Mouse (Mus musculus) forebrain, postnatal 0 days (tissue): ENCODE data around the gene Hoxb8. TPM values are rescaled to one million over a fixed set of nuclear protein-coding genes. Genes with fewer than 3 reads are reported as not detected.
A peak's percentile ranks its signal among the peaks of the same experiment; 100 is the strongest.

ENCODE experiments used
- ATAC-seq: fragments of 200-750 bp; cut with Nextera tagmentation; 2 replicates; pipeline ENCODE4 v1.8.0; 2017; ENCODE audit warnings: mild to moderate bottlenecking, moderate library complexity
- DNase-seq: peaks from one replicate; pipeline ENCODE4 v3.0.0-alpha.2; 2015
- H3K27ac ChIP-seq: fragments of 300-500 bp; sonication (generic); 2 replicates; pipeline ENCODE4 v1.5.1; 2014; ENCODE audit warnings: low read depth, mild to moderate bottlenecking, antibody characterized with exemption, low read length, moderate library complexity, mixed read lengths
- H3K27me3 ChIP-seq: fragments of 300-500 bp; sonication (generic); 2 replicates; pipeline ENCODE4 v1.6.1; 2014; ENCODE audit warnings: mild to moderate bottlenecking, low read length, mixed read lengths; ENCODE audit not compliant: insufficient read depth
- H3K36me3 ChIP-seq: fragments of 300-500 bp; sonication (generic); 2 replicates; pipeline ENCODE4 v1.6.1; 2014; ENCODE audit warnings: mild to moderate bottlenecking, moderate library complexity; ENCODE audit not compliant: insufficient read depth
- H3K4me1 ChIP-seq: fragments of 300-500 bp; sonication (generic); 2 replicates; pipeline ENCODE4 v1.6.1; 2014; ENCODE audit warnings: antibody characterized with exemption; ENCODE audit not compliant: insufficient read depth
- H3K4me2 ChIP-seq: fragments of 300-500 bp; sonication (generic); 2 replicates; pipeline ENCODE4 v1.6.1; 2014; ENCODE audit warnings: low read depth, mild to moderate bottlenecking, moderate library complexity
- H3K4me3 ChIP-seq: fragments of 300-500 bp; sonication (generic); 2 replicates; pipeline ENCODE4 v1.5.1; 2014; ENCODE audit warnings: low read depth, low read length, mixed read lengths
- H3K9ac ChIP-seq: fragments of 300-500 bp; sonication (generic); 2 replicates; pipeline ENCODE4 v1.6.1; 2014; ENCODE audit warnings: mild to moderate bottlenecking
- H3K9me3 ChIP-seq: fragments of 300-500 bp; sonication (generic); 2 replicates; pipeline ENCODE4 v1.6.1; 2016; ENCODE audit warnings: low read length
- CTCF ChIP-seq: sonication (generic); IDR thresholded peaks from 2 replicates; pipeline ENCODE4 v1.5.1; 2016; ENCODE audit warnings: antibody characterized with exemption, control low read depth, low read depth
- WGBS: fragments of 180-500 bp; shearing (Covaris S2); extraction: QIAGEN DNeasy Blood & Tissue Kit; methylation state at CpG from one replicate; pipeline ENCODE4 v1.1.7; 2014; 5-methylcytosine and 5-hydroxymethylcytosine counted together
- polyA plus RNA-seq: library from polyadenylated mRNA; unstranded; fragments of >200 nt; fragmentation: Nextera tagmentation; extraction: Ambion mirVana; gene quantifications from 2 replicates; pipeline ENCODE4 v1.2.1, GENCODE M21; 2015
- total RNA-seq: library from RNA; depleted of rRNA; stranded (reverse); fragments of >200 nt; gene quantifications from 2 replicates; pipeline ENCODE4 v1.2.3, GENCODE M21; 2014; rRNA removed

The Hoxb8 gene
- total RNA-seq (not detected in 2 replicates), polyA plus RNA-seq (not detected in 2 replicates)

DNA sequence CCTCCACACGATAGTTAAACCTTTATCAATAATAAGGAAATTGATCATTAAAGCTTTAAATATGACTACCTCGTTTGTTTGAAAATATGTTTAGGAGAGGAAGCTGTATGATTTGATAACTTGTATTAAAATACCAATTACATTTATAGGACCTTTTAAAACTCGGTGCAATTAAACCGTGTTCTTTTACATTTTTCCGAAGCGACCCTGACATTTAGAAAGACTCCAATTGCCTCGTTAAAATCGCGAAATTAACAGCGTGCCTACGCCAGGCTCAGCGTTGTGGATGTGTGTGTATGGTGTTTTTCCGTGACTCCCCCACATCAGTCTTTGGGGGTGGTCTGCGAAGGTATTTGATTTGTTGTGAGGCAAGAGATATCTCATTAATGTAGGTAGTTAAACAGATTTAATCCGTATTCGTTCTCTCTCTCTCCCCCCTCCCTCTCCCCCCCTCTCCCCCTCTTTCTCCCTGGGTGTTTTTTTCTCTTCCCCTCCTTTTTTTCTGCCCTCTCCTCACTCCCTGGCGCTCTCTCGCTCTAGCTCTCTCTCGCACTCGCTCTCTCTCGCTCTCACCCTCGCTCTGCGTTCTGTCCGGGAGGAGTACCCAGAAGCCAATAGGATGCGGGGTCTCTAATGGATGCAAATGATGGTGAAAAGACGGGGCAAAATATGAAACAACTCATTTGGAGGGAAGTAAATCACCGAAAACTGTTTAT is at the start of gene Hoxb8:
Gene Hoxb8 (plus strand): TSS at position 51 of the 716 bp plus-strand sequence.
- no peak within 1 kb of the TSS for H3K9ac ChIP-seq
- H3K27ac ChIP-seq, result no peak within 1 kb of the TSS
- no peaks in the 10 kb centered on the region for H3K4me1 ChIP-seq
- no peaks in the 10 kb centered on the region for H3K36me3 ChIP-seq
- DNase-seq (peak; percentile 31), ATAC-seq (no peak)
- H3K27me3 ChIP-seq, result peaks cover 97% of the 10 kb centered on the region
- 1% methylated on average over 27 of the region's 27 CpGs for WGBS
- no peak for TF ChIP-seq CTCF
- no peaks in the 10 kb centered on the region for H3K9me3 ChIP-seq
- H3K4me3 ChIP-seq, result no peak within 1 kb of the TSS
- H3K4me2 ChIP-seq, result no peak within 1 kb of the TSS

DNA sequence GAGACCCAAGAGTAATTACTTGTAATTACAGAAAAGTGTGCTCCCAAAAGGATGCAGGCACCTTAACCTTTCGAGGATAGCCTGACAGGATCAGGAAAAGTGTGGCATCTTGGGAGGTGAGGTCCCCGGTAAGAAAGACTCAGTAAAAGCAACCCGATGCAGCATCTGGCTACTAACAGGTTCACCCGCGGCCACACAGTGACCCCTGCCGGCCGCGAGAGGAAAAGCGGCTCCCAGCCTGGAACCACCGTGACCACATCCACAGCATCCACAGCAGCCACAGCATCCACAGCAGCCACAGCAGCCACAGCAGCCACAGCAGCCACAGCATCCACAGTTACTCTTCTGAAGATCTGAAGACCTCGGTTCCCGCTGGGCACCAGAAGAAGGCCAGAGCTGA is 46.8 kb upstream of the Hoxb8 start:
- H3K36me3 ChIP-seq, result no peaks in the 10 kb centered on the region
- DNase-seq (peak; percentile 41), ATAC-seq (no peak)
- H3K4me3 ChIP-seq, result no peak overlapping the region
- no peaks in the 10 kb centered on the region for H3K9me3 ChIP-seq
- H3K27ac ChIP-seq, result no peak overlapping the region
- peaks cover 28% of the 10 kb centered on the region for H3K27me3 ChIP-seq
- H3K9ac ChIP-seq, result no peak overlapping the region
- no peak overlapping the region for H3K4me2 ChIP-seq
- WGBS, result 5% methylated on average over 12 of the region's 12 CpGs
- peak; percentile 77 for TF ChIP-seq CTCF
- no peaks in the 10 kb centered on the region for H3K4me1 ChIP-seq

GRCm38 (mm10) chr11:96240211-96240610 is 41.5 kb upstream of the Hoxb8 start:
- H3K9ac ChIP-seq, result no peak overlapping the region
- H3K9me3 ChIP-seq, result no peaks in the 10 kb centered on the region
- no peaks in the 10 kb centered on the region for H3K36me3 ChIP-seq
- ATAC-seq (no peak), DNase-seq (peak; percentile 75)
- no peak overlapping the region for H3K27ac ChIP-seq
- H3K4me2 ChIP-seq, result no peak overlapping the region
- peaks cover 15% of the 10 kb centered on the region for H3K27me3 ChIP-seq
- H3K4me1 ChIP-seq, result no peaks in the 10 kb centered on the region
- WGBS, result 3% methylated on average over 7 of the region's 7 CpGs
- TF ChIP-seq CTCF, result peak; percentile 85
- H3K4me3 ChIP-seq, result no peak overlapping the region

DNA sequence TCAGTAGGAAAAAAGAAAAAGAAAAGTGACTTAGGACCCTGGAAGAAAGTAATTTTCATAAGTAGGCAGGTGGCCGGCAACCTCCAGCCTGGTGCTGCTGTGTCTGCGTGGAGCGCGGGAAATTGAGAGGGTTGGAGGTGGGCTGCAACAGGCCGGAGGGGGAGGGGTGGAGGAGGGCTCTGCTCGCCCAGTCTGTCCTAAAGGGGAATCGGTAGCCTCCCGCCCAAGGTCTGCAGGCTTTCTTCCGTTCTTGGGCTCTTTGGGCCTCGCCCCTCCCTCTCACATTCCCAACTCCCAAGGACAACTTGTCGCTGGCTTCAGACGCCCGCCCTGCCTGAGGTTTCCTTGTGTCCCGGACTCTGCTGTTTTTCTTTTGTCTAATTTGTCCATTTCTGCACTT is 30.8 kb upstream of the Hoxb8 start:
- no peak for TF ChIP-seq CTCF
- no peaks in the 10 kb centered on the region for H3K36me3 ChIP-seq
- no peak overlapping the region for H3K9ac ChIP-seq
- H3K4me2 ChIP-seq, result no peak overlapping the region
- H3K9me3 ChIP-seq, result no peaks in the 10 kb centered on the region
- H3K4me1 ChIP-seq, result no peaks in the 10 kb centered on the region
- DNase-seq, result no peak
- H3K4me3 ChIP-seq, result no peak overlapping the region
- no peak overlapping the region for H3K27ac ChIP-seq
- peaks cover 77% of the 10 kb centered on the region for H3K27me3 ChIP-seq
- no peak for ATAC-seq
- under 1% methylated on average over 14 of the region's 14 CpGs for WGBS

DNA sequence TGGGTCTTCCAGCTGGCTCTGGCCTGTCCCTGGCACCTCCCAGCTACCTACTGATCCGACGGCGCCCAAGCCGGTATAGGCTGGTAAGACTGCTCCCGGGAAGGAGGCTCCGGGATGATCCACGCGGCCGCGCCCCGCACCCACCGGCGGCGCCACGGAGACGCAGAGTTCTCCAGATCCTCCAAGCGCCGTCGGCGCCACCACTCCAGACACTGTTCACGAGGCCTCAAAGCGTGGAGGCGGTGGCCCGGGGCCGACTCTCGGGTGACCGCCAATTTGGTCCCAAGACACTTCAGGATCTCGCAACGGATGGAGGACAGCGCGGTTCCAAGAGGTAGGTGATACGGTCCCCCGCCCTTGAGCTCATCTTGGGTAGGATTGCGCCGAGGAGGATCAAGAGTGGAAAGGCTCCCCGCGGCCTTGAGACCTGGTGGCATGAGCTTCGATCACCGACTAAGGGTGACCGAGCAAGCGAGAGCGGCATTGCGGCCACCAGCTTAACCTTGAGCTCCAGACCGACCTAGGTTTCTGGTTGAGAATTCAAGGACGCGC is 30.1 kb upstream of the Hoxb8 start:
- no peaks in the 10 kb centered on the region for H3K9me3 ChIP-seq
- ATAC-seq, result no peak
- WGBS, result 3% methylated on average over 42 of the region's 46 CpGs

DNA sequence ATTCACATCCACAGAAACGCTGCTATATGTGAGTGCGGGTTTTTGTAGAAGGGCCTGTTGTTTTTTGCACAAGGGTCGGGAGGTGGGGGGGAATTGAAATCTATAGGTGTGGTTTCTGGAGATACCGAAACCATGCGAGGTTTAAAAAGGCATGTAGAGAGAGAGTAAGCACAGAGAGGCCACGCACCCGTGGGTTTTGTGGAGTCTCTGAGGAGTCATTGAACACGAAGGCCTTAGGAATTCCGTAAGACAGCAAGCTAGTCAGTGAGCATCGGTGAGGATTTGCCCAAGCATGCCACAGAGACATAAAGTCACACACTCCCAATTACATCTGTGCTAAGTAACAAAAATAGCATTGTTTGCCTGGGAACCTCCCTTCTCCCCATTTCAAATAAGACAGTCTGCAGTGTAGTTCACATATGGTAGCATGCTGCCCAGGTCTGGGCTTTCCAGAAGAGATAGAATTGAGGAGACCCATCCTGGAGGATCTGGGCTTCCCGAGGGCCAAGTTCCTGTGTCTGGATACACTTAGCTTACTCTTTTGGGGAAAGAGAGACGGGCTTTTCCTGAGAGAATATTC is 29.1 kb upstream of the Hoxb8 start:
- peaks cover 83% of the 10 kb centered on the region for H3K27me3 ChIP-seq
- DNase-seq (no peak), ATAC-seq (no peak)
- no peak overlapping the region for H3K9ac ChIP-seq
- 3% methylated on average over 12 of the region's 12 CpGs for WGBS
- H3K9me3 ChIP-seq, result no peaks in the 10 kb centered on the region
- TF ChIP-seq CTCF, result no peak
- H3K4me1 ChIP-seq, result no peaks in the 10 kb centered on the region
- no peak overlapping the region for H3K27ac ChIP-seq
- H3K4me2 ChIP-seq, result no peak overlapping the region
- no peaks in the 10 kb centered on the region for H3K36me3 ChIP-seq
- no peak overlapping the region for H3K4me3 ChIP-seq

More for the DNA sequence above, 30.1 kb upstream of the Hoxb8 start:
- no peak overlapping the region for H3K27ac ChIP-seq
- H3K9ac ChIP-seq, result no peak overlapping the region
- no peak overlapping the region for H3K4me3 ChIP-seq
- H3K4me1 ChIP-seq, result no peaks in the 10 kb centered on the region
- H3K36me3 ChIP-seq, result no peaks in the 10 kb centered on the region
- no peak for TF ChIP-seq CTCF
- peaks cover 79% of the 10 kb centered on the region for H3K27me3 ChIP-seq
- DNase-seq, result no peak
- no peak overlapping the region for H3K4me2 ChIP-seq

DNA sequence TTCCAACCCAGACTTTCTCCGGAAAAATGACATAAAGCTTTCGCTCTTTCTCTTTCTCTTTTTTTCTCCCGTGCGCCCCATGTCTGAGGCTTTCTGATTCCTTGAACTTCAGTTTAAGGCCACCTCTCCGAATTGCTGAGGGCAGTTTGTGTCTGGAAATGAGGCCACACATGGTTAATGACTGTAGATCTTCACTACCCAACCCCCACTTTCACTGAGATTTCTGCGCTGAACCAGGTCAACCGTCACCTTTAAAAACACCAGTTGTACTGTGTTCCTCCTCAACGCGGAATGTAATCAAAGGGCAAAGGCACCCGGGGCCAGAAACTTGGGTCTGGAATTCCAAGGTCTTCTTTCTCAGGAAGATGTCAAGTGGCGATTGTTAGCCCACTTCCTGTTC is 27.5 kb upstream of the Hoxb8 start:
- H3K9ac ChIP-seq, result no peak overlapping the region
- no peak for TF ChIP-seq CTCF
- H3K9me3 ChIP-seq, result no peaks in the 10 kb centered on the region
- ATAC-seq, result no peak
- peaks cover 97% of the 10 kb centered on the region for H3K27me3 ChIP-seq
- WGBS, result 3% methylated on average over 11 of the region's 11 CpGs
- no peak overlapping the region for H3K27ac ChIP-seq
- no peak overlapping the region for H3K4me2 ChIP-seq
- no peak overlapping the region for H3K4me3 ChIP-seq
- H3K36me3 ChIP-seq, result no peaks in the 10 kb centered on the region
- H3K4me1 ChIP-seq, result no peaks in the 10 kb centered on the region
- DNase-seq, result no peak
